Mouse (Mus musculus) lung, postnatal 0 days (tissue): Measurements from ENCODE around the gene Wipf1. TPM values are rescaled to one million over a fixed set of nuclear protein-coding genes. Genes with fewer than 3 reads are reported as not detected.
A peak's percentile ranks its signal among the peaks of the same experiment; 100 is the strongest.

ENCODE experiments used
- ATAC-seq: fragments of 200-750 bp; cut with Nextera tagmentation; 2 replicates; pipeline ENCODE4 v1.8.0; 2017; ENCODE audit warnings: moderate library complexity
- DNase-seq: peaks from one replicate; pipeline ENCODE4 v3.0.0-alpha.2; 2016; ENCODE audit warnings: low spot score
- H3K27ac ChIP-seq: fragments of 300-500 bp; sonication (generic); 2 replicates; pipeline ENCODE4 v1.5.1; 2014; ENCODE audit warnings: antibody characterized with exemption, mild to moderate bottlenecking, low read length, mixed read lengths
- H3K27me3 ChIP-seq: fragments of 300-500 bp; sonication (generic); replicated peaks from 2 replicates; pipeline ENCODE4 v1.6.1; 2014; ENCODE audit warnings: low read length, mixed read lengths; ENCODE audit not compliant: insufficient read depth
- H3K36me3 ChIP-seq: fragments of 300-500 bp; sonication (generic); 2 replicates; pipeline ENCODE4 v1.6.1; 2014; ENCODE audit warnings: low read length, mixed read lengths; ENCODE audit not compliant: insufficient read depth
- H3K4me1 ChIP-seq: fragments of 300-500 bp; sonication (generic); 2 replicates; pipeline ENCODE4 v1.6.1; 2014; ENCODE audit warnings: antibody characterized with exemption, low read depth, low read length, mixed read lengths; ENCODE audit not compliant: insufficient read depth
- H3K4me2 ChIP-seq: fragments of 300-500 bp; sonication (generic); replicated peaks from 2 replicates; pipeline ENCODE4 v1.6.1; 2014; ENCODE audit warnings: low read depth, mild to moderate bottlenecking, low read length, moderate library complexity, mixed read lengths
- H3K4me3 ChIP-seq: fragments of 300-500 bp; sonication (generic); 2 replicates; pipeline ENCODE4 v1.5.1; 2014; ENCODE audit warnings: low read depth, low read length
- H3K9ac ChIP-seq: fragments of 300-500 bp; sonication (generic); replicated peaks from 2 replicates; pipeline ENCODE4 v1.6.1; 2014; ENCODE audit warnings: low read depth, mild to moderate bottlenecking
- H3K9me3 ChIP-seq: fragments of 300-500 bp; sonication (generic); 2 replicates; pipeline ENCODE4 v1.6.1; 2016; ENCODE audit warnings: low read length, mixed read lengths
- CTCF ChIP-seq: IDR thresholded peaks from 2 replicates; pipeline ENCODE4 v1.5.1; 2016; ENCODE audit warnings: antibody characterized with exemption, mild to moderate bottlenecking
- EP300 ChIP-seq: IDR thresholded peaks from 2 replicates; pipeline ENCODE4 v1.6.1; 2016; ENCODE audit warnings: antibody characterized with exemption, mild to moderate bottlenecking, control low read depth
- WGBS: fragments of 180-500 bp; shearing (Covaris S2); extraction: QIAGEN DNeasy Blood & Tissue Kit; methylation state at CpG from one replicate; pipeline ENCODE4 v1.1.7; 2014; 5-methylcytosine and 5-hydroxymethylcytosine counted together
- polyA plus RNA-seq: library from polyadenylated mRNA; unstranded; fragments of >200 nt; fragmentation: Nextera tagmentation; extraction: Ambion mirVana; gene quantifications from 2 replicates; pipeline ENCODE4 v1.2.1, GENCODE M21; 2015

Wipf1 gene
- polyA plus RNA-seq, 1 experiment from 2014 or later = 9.5 TPM

DNA sequence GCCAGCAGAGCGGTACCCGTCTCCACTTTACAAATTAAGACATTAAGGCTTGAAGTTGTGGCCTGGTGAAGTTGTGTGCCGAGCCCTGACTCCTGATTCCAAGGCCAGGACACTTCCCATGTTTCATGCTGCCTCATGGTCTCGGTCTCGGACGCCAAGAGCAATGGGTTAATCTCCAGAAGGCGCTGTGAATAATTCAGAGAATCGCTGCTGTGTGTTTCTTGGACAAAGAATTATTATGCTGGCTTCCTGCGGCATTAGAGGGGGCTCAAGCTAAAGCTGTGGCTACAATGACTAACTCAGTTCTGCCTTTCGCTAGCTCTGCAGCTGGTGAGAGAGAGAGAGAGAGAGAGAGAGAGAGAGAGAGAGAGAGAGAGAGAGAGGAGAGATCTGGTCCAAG lies 85.5 kb downstream of the Wipf1 start:
- H3K9ac ChIP-seq = no peak overlapping the region
- no peaks in the 10 kb centered on the region; the same call in 1 of the 2 replicates for H3K36me3 ChIP-seq
- no peak overlapping the region for H3K4me3 ChIP-seq
- H3K27ac ChIP-seq = no peak overlapping the region
- no peak for ATAC-seq
- DNase-seq = no peak
- WGBS = 58% methylated on average over 10 of the region's 10 CpGs
- H3K27me3 ChIP-seq = no peaks in the 10 kb centered on the region
- H3K4me1 ChIP-seq = no peaks in the 10 kb centered on the region
- H3K4me2 ChIP-seq = no peak overlapping the region
- H3K9me3 ChIP-seq = no peaks in the 10 kb centered on the region
- TF ChIP-seq CTCF (no peak), EP300 (no peak)

DNA sequence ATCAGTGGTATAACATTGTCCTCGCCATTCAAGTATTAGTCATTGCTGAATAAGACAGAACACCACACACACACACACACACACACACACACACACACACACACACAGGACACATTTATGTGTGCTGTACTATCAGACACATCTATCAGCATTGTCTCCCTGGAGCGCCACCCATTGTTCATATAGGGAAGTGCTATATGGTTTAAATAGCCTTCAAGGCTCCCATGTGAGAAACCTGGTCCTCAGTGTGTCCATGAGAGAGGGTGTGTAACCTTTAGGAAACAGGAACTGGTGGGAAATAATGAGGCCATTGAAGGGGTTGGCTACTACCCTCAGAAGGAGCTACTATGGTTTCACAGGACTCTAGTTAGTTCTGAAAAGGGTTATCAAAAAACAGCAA lies 87.5 kb downstream of the Wipf1 start:
- H3K27ac ChIP-seq = no peak overlapping the region
- no peak for DNase-seq
- TF ChIP-seq CTCF (peak; percentile 46), EP300 (no peak)
- H3K4me2 ChIP-seq = no peak overlapping the region
- H3K4me1 ChIP-seq = no peaks in the 10 kb centered on the region
- no peaks in the 10 kb centered on the region for H3K27me3 ChIP-seq
- H3K36me3 ChIP-seq = peaks cover 5% of the 10 kb centered on the region; the same call in 1 of the 2 replicates
- ATAC-seq = no peak
- no peak overlapping the region for H3K4me3 ChIP-seq
- H3K9me3 ChIP-seq = no peaks in the 10 kb centered on the region
- WGBS = 84% methylated on average over 2 of the region's 2 CpGs
- H3K9ac ChIP-seq = no peak overlapping the region

DNA sequence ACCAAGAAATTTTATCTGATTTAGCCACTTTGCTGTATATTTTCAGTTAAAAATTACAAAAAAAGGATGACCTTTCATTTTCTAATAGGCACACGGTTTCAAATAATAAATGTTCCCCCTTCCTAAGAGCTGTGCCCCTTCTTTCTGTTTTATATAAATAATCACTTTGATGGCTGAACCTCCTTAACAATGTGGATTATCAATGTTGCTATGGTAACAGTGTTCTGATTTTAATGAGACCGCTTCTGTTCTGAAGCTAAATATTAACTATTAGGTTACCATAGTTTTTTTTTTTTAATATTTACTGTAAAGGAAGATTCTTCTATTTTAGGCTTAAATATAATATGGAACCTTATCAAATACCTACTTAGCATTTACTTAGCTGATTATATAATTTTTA lies 89.2 kb downstream of the Wipf1 start:
- Histone ChIP-seq H3K36me3 (peaks cover 5% of the 10 kb centered on the region; the same call in 1 of the 2 replicates), H3K9ac (no peak overlapping the region), H3K9me3 (no peaks in the 10 kb centered on the region), H3K4me3 (no peak overlapping the region), H3K27me3 (no peaks in the 10 kb centered on the region), H3K27ac (no peak overlapping the region), H3K4me2 (no peak overlapping the region), H3K4me1 (no peaks in the 10 kb centered on the region)
- 69% methylated on average over 2 of the region's 2 CpGs for WGBS
- ATAC-seq = no peak
- TF ChIP-seq EP300 (no peak), CTCF (no peak)
- no peak for DNase-seq

DNA sequence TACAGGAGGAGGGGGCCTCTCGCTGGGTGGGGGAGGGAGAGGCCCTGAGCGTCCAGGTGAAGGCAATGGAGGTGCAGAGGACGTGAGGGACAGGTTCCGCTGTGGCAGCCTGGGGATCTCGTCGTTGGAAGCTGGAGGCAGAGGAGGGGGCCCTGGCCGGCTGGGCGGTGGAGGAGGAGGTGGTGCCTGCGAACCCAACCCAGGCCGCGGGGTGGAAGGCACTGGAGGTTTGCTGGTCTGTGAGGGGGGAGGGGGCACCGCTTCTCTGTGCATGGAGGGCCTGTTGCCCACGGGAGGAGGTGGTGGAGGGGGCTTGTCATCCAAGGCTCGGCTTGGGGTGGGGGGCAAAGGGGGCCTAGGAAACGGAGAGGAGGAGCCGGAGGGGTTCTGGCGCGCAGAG lies 92.6 kb downstream of the Wipf1 start:
- Histone ChIP-seq H3K9me3 (no peaks in the 10 kb centered on the region), H3K27ac (no peak overlapping the region), H3K4me3 (no peak overlapping the region), H3K27me3 (no peaks in the 10 kb centered on the region), H3K9ac (no peak overlapping the region), H3K36me3 (peaks cover 9% of the 10 kb centered on the region; the same call in 1 of the 2 replicates), H3K4me1 (no peaks in the 10 kb centered on the region), H3K4me2 (no peak overlapping the region)
- 54% methylated on average over 14 of the region's 18 CpGs for WGBS
- TF ChIP-seq CTCF (no peak), EP300 (no peak)
- ATAC-seq (no peak), DNase-seq (no peak)

DNA sequence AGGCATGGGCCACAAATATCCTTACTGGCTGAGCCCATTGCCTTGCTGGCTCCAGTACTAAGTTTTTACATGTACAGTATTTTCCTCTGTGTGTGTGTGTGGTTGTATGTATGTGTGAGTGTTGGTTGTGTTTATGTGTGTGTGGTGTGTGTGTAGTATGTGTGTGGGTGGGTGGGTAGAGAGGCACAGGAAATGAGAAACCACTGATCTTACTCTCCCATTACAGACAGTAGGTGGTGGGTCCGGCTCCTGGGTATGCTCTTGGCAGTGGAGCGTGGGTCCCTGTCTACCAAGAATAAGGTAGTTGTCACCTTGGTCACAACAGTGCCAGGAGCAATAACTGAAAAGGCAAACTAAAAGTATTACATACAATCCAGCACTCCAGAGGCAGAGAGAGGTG lies 93.7 kb downstream of the Wipf1 start:
- 96% methylated on average over 2 of the region's 2 CpGs for WGBS
- Histone ChIP-seq H3K27me3 (no peaks in the 10 kb centered on the region), H3K36me3 (peaks cover 9% of the 10 kb centered on the region; the same call in 1 of the 2 replicates), H3K9me3 (no peaks in the 10 kb centered on the region), H3K4me2 (no peak overlapping the region), H3K4me1 (no peaks in the 10 kb centered on the region), H3K9ac (no peak overlapping the region), H3K4me3 (no peak overlapping the region), H3K27ac (no peak overlapping the region)
- TF ChIP-seq EP300 = no peak
- TF ChIP-seq CTCF = no peak
- ATAC-seq = no peak
- no peak for DNase-seq

DNA sequence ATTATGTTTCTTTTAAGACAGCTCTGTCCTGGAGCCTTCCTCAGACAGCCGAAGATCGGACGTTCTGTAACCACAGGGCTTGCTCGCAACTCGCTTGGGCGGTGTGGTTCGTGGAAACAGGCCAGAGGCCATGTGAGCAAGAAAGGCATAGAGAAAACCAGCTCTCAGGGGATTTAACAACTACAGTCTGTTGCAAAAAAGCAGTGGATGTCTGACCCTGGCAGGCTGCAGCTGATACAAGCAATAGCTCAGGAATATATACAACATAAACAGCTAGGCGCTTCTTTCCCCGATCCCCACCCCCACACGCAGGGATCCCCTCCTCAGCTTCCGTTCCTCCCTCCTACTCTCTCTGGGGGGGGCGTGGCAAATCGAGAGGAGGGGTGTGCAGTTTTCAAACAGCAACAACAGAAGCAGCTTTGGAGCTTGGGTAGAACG lies 97.6 kb downstream of the Wipf1 start:
- Histone ChIP-seq H3K27me3 (no peaks in the 10 kb centered on the region), H3K4me1 (no peaks in the 10 kb centered on the region), H3K4me2 (peak overlapping the region; percentile 17; the same call in 1 of the 2 replicates), H3K27ac (0 out of 2 replicates have a peak overlapping the region, but pooled peaks have one; percentile 3), H3K9ac (no peak overlapping the region), H3K4me3 (no peak overlapping the region), H3K36me3 (peaks cover 4% of the 10 kb centered on the region; the same call in 1 of the 2 replicates), H3K9me3 (no peaks in the 10 kb centered on the region)
- no peak for TF ChIP-seq CTCF
- TF ChIP-seq EP300 = no peak
- ATAC-seq (peak; percentile 48), DNase-seq (peak; percentile 57)
- WGBS = 34% methylated on average over 14 of the region's 14 CpGs
